Mouse (Mus musculus): ENCODE measurements around the gene Layn. TPM values are rescaled to one million over a fixed set of nuclear protein-coding genes. Genes with fewer than 3 reads are reported as not detected.

Gene Layn
- total RNA-seq, 4 experiments from 2014 or later, result 5.9 to 7.2 (median 6.7) TPM

- DNase-seq (ENCODE audit: low spot score in 2 of 2), result no peak
These were observed 43.9 kb downstream of the Layn start for GRCm38 (mm10) chr9:51032785-51033529.

GRCm38 (mm10) chr9:51032291-51032690 lies 44.6 kb downstream of the Layn start:
- DNase-seq (ENCODE audit: low spot score in 2 of 2), result no peak

GRCm38 (mm10) chr9:51031603-51032002 lies 45.3 kb downstream of the Layn start:
- DNase-seq (ENCODE audit: low spot score in 2 of 2), result no peak

GRCm38 (mm10) chr9:51030147-51030546 lies 46.7 kb downstream of the Layn start:
- no peak for DNase-seq (ENCODE audit: low spot score in 2 of 2)

- no peak for DNase-seq (ENCODE audit: low spot score in 2 of 2)
These were observed 49.9 kb downstream of the Layn start for GRCm38 (mm10) chr9:51026952-51027351.

- no peak for DNase-seq (ENCODE audit: low spot score in 2 of 2)
These were observed 55.6 kb downstream of the Layn start for GRCm38 (mm10) chr9:51021123-51021795.

- DNase-seq (ENCODE audit: low spot score in 2 of 2), result no peak
These were observed 56.5 kb downstream of the Layn start for GRCm38 (mm10) chr9:51020351-51020750.

- no peak for DNase-seq (ENCODE audit: low spot score in 2 of 2)
These were observed 57.2 kb downstream of the Layn start for GRCm38 (mm10) chr9:51019670-51020069.

GRCm38 (mm10) chr9:51015732-51016131 lies 61.2 kb downstream of the Layn start:
- DNase-seq (ENCODE audit: low spot score in 2 of 2), result no peak

GRCm38 (mm10) chr9:51013644-51014043 lies 63.2 kb downstream of the Layn start:
- no peak for DNase-seq (ENCODE audit: low spot score in 2 of 2)

GRCm38 (mm10) chr9:51009656-51009950 lies 67.3 kb downstream of the Layn start:
- peak in 1 of 2 experiments; percentile 3 for DNase-seq (ENCODE audit: low spot score in 2 of 2)

- DNase-seq (ENCODE audit: low spot score in 2 of 2), result peak; percentile 70 to 78
These were observed 67.8 kb downstream of the Layn start, which contains the start of gene Sik2 for GRCm38 (mm10) chr9:51008841-51009655. Gene Sik2, minus strand, starts transcription at chr9:51009073.

GRCm38 (mm10) chr9:51008068-51008840 lies 68.6 kb downstream of the Layn start:
- peak; percentile 11 to 14 for DNase-seq (ENCODE audit: low spot score in 2 of 2)

- DNase-seq (ENCODE audit: low spot score in 2 of 2), result no peak
These were observed 69.2 kb downstream of the Layn start for GRCm38 (mm10) chr9:51007726-51008067.

- peak; percentile 15 to 32 for DNase-seq (ENCODE audit: low spot score in 2 of 2)
These were observed 70.0 kb downstream of the Layn start for GRCm38 (mm10) chr9:51006846-51007245.

Small RNA genes lying within 50 kb of the gene (microRNA-seq; reads per million reads assigned to microRNA genes)
- gene Mir34b (20.0 to 40.2 reads per million in 2 experiments), gene Mir34c (323 to 2,232 reads per million in 2 experiments)

Other genes starting within 250 kb of the Layn start
- 10 to 100 TPM; 17.0 to 20.1 (median 19.4) TPM for gene Ppp2r1b, start 231.8 kb downstream of the Layn start, total RNA-seq (2022)
- 10 to 100 TPM; 34.7 to 40.4 (median 39.4) TPM for gene Sik2, start 68.0 kb downstream of the Layn start, total RNA-seq (2022)
- gene Btg4, start 16.2 kb downstream of the Layn start, total RNA-seq (2022), result not detected
- under 1 TPM in 2 of 4 experiments, not detected in 2; 0.34 to 0.49 TPM for gene 4833427G06Rik, start 25.0 kb upstream of the Layn start, total RNA-seq (2022)
- under 1 TPM in 1 of 4 experiments, not detected in 3; 0.10 TPM for gene Gm32742, start 88.4 kb upstream of the Layn start, total RNA-seq (2022)
- gene Pou2af1, start 136.6 kb upstream of the Layn start, total RNA-seq (2022), result not detected
- gene Colca2, start 201.5 kb upstream of the Layn start, total RNA-seq (2022), result 1 to 10 TPM in 3 of 4 experiments, under 1 TPM in 1; 0.87 to 1.7 (median 1.5) TPM

Measured in layer of hippocampus, adult 8-10 months (tissue).